Mouse (Mus musculus): ENCODE data around the gene Pde10a. TPM values are rescaled to one million over a fixed set of nuclear protein-coding genes. Genes with fewer than 3 reads are reported as not detected.

Gene Pde10a
- polyA plus RNA-seq, 1 experiment from 2014 or later = 1.4 TPM

DNA sequence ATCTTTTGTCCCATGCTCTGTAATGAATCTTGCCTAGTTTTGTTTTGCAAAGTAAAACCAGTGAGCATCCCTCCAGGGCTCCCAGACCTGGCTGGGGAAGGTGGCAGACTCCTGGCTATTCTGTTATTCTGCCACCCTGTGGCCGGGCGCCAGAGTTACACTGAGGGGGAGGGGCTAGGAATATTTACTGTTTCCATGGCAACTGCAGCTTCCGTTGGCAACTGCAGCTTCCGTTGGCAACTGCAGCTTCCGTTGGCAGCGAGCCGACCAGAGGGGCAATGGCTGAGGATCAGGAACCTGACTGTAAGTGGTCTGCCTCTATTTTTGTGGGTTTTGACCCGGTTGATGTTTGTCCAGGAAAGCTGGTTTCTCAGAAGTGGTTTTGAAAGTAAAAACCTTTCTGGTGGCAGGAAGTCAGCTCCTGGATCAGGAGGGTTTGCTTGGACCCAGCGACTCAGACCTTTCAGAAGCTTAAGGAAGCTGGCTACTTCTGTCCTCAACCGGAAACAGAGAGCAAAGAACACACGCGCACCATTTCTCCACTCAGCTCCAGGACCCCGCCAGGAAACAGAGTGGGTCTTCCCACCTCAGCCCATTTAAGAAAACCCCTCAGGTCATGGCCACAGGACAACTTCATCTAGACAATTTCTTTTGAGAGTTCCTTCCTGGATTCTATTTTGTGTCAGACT lies 463.1 kb downstream of the Pde10a start, which contains the start of gene 1700010I14Rik:
Gene 1700010I14Rik (plus strand): TSS at position 215 of the 689 bp plus-strand sequence.
- Histone ChIP-seq H3K27ac (no peak within 1 kb of the TSS), H3K36me3 (no peaks in the 10 kb centered on the region), H3K4me1 (replicated peaks) (no peaks in the 10 kb centered on the region), H3K9me3 (no peaks in the 10 kb centered on the region), H3K27me3 (replicated peaks) (no peaks in the 10 kb centered on the region), H3K4me2 (replicated peaks) (peak within 1 kb of the TSS; percentile 50), H3K4me3 (replicated peaks) (peak within 1 kb of the TSS; percentile 26), H3K9ac (no peak within 1 kb of the TSS)
- ATAC-seq = peak; percentile 68
- 4% methylated on average over 13 of the region's 13 CpGs for WGBS

DNA sequence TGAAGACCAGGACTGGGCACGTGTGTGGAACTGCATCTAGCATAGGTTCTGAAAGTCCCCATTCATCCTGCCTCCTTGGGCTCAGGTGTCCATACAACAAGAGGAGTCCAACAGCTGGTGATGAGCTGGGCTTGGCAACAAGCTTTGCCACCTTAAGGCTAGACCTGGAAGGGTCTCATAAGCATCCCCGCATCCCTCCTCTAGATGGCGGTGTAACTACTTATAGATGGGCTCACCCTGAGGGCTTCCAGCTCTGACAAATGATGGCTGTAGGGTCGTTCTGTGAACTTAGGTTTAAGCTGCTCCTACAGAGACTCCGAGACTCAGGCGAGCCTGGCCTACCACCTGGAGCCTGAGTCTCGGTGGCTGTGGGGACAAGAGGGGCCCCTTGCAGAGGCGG lies 466.0 kb downstream of the Pde10a start:
- no peaks in the 10 kb centered on the region for H3K4me1 ChIP-seq (replicated peaks)
- no peak overlapping the region for H3K4me3 ChIP-seq (replicated peaks)
- H3K36me3 ChIP-seq = no peaks in the 10 kb centered on the region
- no peak overlapping the region for H3K9ac ChIP-seq
- H3K27me3 ChIP-seq (replicated peaks) = no peaks in the 10 kb centered on the region
- H3K27ac ChIP-seq = no peak overlapping the region
- ATAC-seq = no peak
- H3K9me3 ChIP-seq = no peaks in the 10 kb centered on the region
- 37% methylated on average over 8 of the region's 8 CpGs for WGBS
- H3K4me2 ChIP-seq (replicated peaks) = no peak overlapping the region

DNA sequence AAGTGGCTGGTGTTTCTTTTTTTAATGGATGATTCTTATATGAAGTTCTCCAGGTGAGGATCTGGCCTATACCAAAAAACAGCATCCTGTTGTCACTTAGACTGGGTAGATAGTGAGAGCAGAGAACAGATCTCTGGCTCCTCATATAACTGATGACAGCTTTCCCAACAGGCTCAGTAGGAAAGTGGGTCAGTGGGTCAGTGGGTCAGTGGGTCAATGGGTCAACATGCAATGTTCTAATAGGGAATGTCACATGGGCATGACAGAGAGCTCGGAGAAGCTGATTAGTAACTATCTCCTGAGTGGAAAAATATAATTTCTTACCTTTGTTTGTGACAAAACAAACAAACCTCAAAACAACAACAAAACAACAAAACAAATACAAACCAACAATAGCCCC lies 470.2 kb downstream of the Pde10a start:
- no peak overlapping the region for H3K9ac ChIP-seq
- no peaks in the 10 kb centered on the region for H3K4me1 ChIP-seq (replicated peaks)
- 71% methylated on average over 1 of the region's 1 CpGs for WGBS
- H3K4me2 ChIP-seq (replicated peaks) = no peak overlapping the region
- H3K36me3 ChIP-seq = no peaks in the 10 kb centered on the region
- H3K4me3 ChIP-seq (replicated peaks) = no peak overlapping the region
- no peaks in the 10 kb centered on the region for H3K27me3 ChIP-seq (replicated peaks)
- H3K9me3 ChIP-seq = no peaks in the 10 kb centered on the region
- H3K27ac ChIP-seq = no peak overlapping the region
- no peak for ATAC-seq

DNA sequence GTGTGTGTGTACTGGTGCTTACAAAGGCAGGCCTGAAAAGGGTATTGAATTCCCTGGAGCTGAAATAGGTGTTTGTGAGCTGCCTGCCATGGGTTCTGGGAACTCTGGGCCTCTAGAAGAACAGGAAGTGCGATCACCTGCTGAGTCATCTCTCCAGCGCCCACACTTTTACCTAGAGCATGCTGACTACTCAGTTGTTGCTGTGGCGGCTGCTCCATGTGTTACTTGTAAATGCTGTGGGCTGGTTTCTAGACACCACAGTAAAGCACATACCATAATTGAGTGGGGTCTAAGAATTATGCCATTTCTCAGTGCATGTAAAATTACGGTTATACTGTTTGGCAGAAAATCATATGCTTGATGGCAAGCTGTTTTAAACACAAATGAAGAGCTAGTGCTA lies 477.3 kb downstream of the Pde10a start:
- Histone ChIP-seq H3K27ac (no peak overlapping the region), H3K4me1 (replicated peaks) (no peaks in the 10 kb centered on the region), H3K36me3 (no peaks in the 10 kb centered on the region), H3K4me3 (replicated peaks) (no peak overlapping the region), H3K9me3 (no peaks in the 10 kb centered on the region), H3K27me3 (replicated peaks) (no peaks in the 10 kb centered on the region), H3K9ac (no peak overlapping the region), H3K4me2 (replicated peaks) (no peak overlapping the region)
- 75% methylated on average over 4 of the region's 4 CpGs for WGBS
- no peak for ATAC-seq

DNA sequence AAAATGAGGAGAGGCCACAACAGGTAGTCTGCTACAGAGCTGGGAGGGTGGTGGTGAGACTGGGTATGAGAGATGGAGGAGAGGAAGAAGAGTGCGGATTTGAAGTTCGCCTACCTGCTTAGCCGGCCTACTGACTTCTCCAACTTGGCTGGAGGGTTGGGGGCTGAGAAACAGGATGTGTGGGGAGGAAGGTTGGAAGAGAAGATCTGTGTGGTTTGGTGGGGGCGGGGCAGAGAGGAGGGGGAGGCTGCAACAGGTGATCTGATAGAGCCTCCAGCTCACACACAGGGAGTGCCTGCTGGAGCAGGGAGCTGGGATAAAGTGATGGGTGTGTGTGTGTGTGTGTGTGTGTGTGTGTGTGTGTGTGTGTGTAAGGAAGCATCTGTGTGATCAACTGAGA lies 479.3 kb downstream of the Pde10a start:
- Histone ChIP-seq H3K4me3 (replicated peaks) (no peak overlapping the region), H3K36me3 (no peaks in the 10 kb centered on the region), H3K4me2 (replicated peaks) (no peak overlapping the region), H3K9me3 (no peaks in the 10 kb centered on the region), H3K27ac (no peak overlapping the region), H3K9ac (no peak overlapping the region), H3K4me1 (replicated peaks) (no peaks in the 10 kb centered on the region), H3K27me3 (replicated peaks) (no peaks in the 10 kb centered on the region)
- WGBS = 79% methylated on average over 4 of the region's 4 CpGs
- ATAC-seq = no peak

DNA sequence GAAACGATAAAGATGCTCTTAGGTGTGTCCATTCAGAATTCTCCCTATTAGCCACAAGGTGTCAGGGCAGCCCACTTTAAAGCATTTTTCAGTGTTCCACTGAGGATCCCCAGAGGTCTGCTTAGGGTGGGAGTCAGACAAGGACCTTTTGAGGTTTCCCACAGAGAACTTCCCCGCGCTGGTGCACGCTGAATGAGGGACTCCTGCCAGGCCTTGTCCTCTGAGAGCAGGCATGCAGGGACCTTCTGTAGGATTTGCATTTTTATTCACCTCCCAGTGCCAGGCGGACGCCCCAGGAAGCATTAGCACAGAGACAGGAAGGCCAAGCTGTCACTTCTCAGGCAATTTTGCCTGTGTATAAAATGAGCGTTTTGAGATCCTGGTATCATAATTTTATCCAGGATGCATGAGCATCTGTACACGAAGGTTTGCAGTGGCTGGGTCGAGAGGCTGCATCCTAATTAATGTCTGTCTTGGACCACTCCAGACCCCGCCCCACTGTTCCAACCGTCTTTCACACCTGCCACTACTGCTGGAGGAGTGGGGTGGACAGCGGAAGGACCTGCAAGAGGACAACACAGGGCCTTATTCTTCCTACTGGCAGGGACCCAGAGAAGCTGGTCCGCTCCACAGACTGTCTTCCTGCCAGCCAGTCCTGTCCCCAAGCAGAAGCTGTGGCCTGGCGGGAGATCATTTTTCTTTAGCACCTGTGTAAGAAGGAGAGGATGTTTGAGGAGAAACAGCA lies 498.2 kb downstream of the Pde10a start:
- H3K27ac ChIP-seq = no peak overlapping the region
- no peak overlapping the region for H3K4me2 ChIP-seq (replicated peaks)
- H3K27me3 ChIP-seq (replicated peaks) = no peaks in the 10 kb centered on the region
- peaks cover 2% of the 10 kb centered on the region; the same call in 1 of the 2 replicates for H3K9me3 ChIP-seq
- H3K9ac ChIP-seq = no peak overlapping the region
- H3K36me3 ChIP-seq = no peaks in the 10 kb centered on the region
- no peak overlapping the region for H3K4me3 ChIP-seq (replicated peaks)
- no peaks in the 10 kb centered on the region for H3K4me1 ChIP-seq (replicated peaks)
- 29% methylated on average over 14 of the region's 14 CpGs for WGBS
- ATAC-seq = no peak

DNA sequence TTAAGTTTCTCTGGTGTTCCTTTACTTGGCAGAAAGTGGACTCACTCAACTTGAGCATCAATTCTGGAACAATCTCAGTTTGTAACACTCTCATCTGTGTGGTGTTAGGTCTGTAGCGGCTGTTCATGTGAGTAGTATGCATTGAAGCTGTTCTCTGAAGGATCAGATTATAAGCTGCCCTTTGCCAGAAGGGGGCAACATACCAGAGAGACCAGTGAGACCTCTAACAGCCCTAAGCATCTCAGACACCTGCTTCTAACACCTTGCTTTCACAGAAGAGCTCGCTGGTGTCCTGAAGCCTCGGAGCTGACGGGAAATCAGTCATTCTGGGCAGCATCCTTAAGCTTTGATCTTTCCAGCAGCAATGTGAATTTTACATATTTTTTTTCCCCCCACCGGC lies 505.0 kb downstream of the Pde10a start:
- Histone ChIP-seq H3K27me3 (replicated peaks) (no peaks in the 10 kb centered on the region), H3K9me3 (no peaks in the 10 kb centered on the region), H3K4me2 (replicated peaks) (no peak overlapping the region), H3K9ac (no peak overlapping the region), H3K4me3 (replicated peaks) (no peak overlapping the region), H3K4me1 (replicated peaks) (no peaks in the 10 kb centered on the region), H3K36me3 (no peaks in the 10 kb centered on the region), H3K27ac (no peak overlapping the region)
- ATAC-seq = no peak
- 61% methylated on average over 5 of the region's 5 CpGs for WGBS

DNA sequence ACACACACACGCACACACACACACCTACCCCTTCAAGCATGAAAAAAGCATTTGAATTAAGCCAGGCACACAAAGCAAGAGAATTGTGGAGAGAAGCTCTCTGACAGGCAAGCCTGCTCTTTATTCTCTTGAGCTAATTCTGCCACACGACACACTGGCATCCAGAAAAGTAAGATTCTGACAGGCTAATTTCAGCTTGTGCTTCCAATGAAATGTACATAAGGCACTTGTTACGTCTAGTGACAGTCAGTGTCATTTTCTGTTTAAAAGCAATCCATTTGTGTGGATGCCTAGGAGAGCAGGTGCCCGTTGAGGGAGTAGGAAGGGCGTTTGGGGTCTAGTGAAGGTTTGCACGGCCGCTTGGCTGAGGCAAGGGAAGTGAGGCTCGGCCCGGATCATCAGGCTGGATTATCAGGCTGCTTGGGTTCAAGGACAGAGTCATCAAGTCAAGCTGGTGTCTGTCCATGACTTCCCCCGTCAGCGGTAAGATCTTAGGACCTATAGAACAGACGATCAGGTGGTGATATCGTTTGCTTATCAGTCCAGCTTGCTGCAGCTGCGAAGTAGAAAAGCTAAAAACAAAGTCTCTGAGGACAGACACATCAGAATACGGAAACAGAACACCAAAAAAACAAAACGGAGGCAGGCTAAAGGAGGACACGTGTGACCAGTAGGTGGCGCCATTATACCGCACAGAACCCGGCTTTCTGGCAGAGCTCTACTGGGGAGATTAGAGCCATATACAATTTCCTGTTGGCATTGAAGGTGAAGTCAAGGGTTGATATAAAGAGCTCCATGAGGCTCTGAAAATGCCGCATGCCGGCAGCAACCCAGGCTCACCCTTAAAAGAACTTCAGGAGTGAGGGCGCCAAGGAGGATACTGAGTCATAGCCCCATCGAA lies 506.3 kb downstream of the Pde10a start:
- Histone ChIP-seq H3K4me3 (replicated peaks) (no peak overlapping the region), H3K27ac (no peak overlapping the region), H3K9me3 (no peaks in the 10 kb centered on the region), H3K36me3 (no peaks in the 10 kb centered on the region), H3K27me3 (replicated peaks) (no peaks in the 10 kb centered on the region), H3K9ac (0 out of 2 replicates have a peak overlapping the region, but pooled peaks have one; percentile 1), H3K4me2 (replicated peaks) (peak overlapping the region; percentile 32), H3K4me1 (replicated peaks) (no peaks in the 10 kb centered on the region)
- WGBS = 16% methylated on average over 24 of the region's 24 CpGs
- ATAC-seq = peak; percentile 53; the same call in 1 of the 2 replicates

DNA sequence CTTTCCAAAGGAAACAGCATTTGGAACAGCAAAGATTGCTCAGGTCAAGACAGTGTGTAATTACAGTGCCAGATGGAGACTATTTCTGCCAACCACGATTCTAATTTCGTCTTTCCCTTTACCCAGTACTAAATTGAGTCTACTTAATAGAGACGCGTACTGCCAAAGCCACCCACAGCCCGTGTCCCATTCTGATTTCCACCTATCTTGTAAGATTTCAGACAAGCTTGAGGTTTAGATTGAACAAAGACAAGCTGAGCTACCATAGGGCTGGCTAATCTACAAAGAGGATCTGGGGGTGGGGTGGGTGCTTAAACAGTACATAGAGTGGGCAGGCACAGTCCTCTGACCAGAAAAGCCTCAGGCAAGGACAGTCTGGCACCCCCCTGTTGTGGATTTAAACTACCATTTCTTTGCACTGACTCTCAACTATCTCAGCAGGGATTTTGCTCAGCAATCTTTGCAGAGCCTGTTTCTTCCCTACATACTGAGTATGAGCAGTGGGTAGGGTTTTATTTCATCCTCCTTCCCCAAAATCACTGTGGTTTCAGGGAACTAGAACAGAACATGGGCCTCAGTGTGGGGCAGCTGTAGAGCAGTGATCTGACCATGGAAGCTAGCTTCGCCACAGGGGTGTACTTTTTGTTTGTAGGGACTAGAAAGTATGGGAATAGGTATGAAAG lies 507.3 kb downstream of the Pde10a start:
- H3K9ac ChIP-seq = no peak overlapping the region
- no peaks in the 10 kb centered on the region for H3K27me3 ChIP-seq (replicated peaks)
- no peaks in the 10 kb centered on the region for H3K36me3 ChIP-seq
- WGBS = 77% methylated on average over 6 of the region's 6 CpGs
- no peak overlapping the region for H3K4me3 ChIP-seq (replicated peaks)
- no peaks in the 10 kb centered on the region for H3K9me3 ChIP-seq
- no peaks in the 10 kb centered on the region for H3K4me1 ChIP-seq (replicated peaks)
- no peak overlapping the region for H3K4me2 ChIP-seq (replicated peaks)
- ATAC-seq = no peak
- no peak overlapping the region for H3K27ac ChIP-seq

DNA sequence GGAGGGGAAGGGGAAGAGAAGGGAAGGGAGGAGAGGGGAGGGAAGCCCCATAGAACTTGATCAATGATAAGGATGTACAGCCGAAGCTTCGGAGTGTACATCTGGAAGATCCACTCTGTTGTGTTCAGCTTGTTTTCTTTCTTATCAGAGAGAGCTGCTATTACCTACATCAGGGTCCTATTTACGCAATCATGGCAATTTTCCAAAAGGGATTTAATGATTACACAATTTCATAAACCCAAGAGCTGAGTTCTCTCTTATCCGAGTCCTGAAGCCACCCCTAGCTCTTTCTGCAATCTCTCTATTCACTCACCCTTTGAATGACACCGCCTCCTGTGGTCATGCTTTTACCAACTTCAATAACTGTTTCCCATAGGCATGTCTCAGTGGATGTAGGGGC lies 508.3 kb downstream of the Pde10a start:
- Histone ChIP-seq H3K4me1 (replicated peaks) (no peaks in the 10 kb centered on the region), H3K4me2 (replicated peaks) (no peak overlapping the region), H3K27me3 (replicated peaks) (no peaks in the 10 kb centered on the region), H3K9me3 (no peaks in the 10 kb centered on the region), H3K36me3 (no peaks in the 10 kb centered on the region), H3K9ac (no peak overlapping the region), H3K4me3 (replicated peaks) (no peak overlapping the region), H3K27ac (no peak overlapping the region)
- 79% methylated on average over 5 of the region's 5 CpGs for WGBS
- no peak for ATAC-seq

DNA sequence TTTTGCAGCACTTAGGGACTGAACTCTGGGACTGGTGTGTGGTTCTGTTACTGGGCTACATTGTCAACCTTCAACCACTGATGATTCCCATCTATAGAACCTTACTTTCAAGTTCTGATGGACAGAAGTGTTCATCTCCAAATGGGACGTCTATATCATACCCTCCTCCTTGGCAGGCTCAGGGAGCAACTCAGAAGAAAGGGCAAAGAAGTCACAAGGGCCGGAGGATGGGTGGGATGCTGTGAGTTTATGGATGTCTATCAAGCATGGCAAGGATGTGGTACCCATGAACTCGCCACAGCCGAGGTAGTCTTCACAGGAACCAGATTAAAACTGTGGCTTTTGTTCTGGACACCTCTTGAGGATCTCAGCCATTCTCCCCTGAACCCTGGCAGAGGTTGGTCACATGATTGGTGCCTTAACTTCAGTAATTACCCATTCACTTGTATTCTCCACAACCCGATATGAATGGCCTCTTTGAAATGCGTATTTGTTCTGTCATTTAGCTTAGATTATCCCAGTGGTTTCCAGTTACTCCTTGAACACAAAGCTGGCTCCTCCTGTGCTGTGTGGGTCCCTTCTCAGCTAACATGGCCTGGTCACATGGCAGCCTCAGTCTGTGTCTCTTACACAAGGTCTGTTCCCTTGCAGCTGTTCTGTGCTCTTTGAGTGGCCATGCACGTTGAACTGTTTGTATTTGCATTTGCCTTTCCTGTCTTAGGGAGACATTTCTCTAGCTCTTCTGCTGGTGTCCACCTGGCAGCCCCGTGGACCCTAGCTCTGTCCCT lies 510.6 kb downstream of the Pde10a start:
- Histone ChIP-seq H3K4me1 (replicated peaks) (no peaks in the 10 kb centered on the region), H3K9me3 (no peaks in the 10 kb centered on the region), H3K27me3 (replicated peaks) (no peaks in the 10 kb centered on the region), H3K27ac (no peak overlapping the region), H3K4me3 (replicated peaks) (no peak overlapping the region), H3K36me3 (no peaks in the 10 kb centered on the region), H3K9ac (no peak overlapping the region), H3K4me2 (replicated peaks) (no peak overlapping the region)
- WGBS = 65% methylated on average over 8 of the region's 8 CpGs
- ATAC-seq = no peak
